Mouse (Mus musculus) CH12.LX (cell line): Measurements from ENCODE around the gene Timeless. TPM values are rescaled to one million over a fixed set of nuclear protein-coding genes. Genes with fewer than 3 reads are reported as not detected.
A peak's percentile ranks its signal among the peaks of the same experiment; 100 is the strongest.

Experiments used
- DNase-seq: peaks from one replicate; pipeline ENCODE4 v3.0.0-alpha.2; 2013; ENCODE audit errors: extremely low read depth
- H3K27ac ChIP-seq: 2 replicates; pipeline ENCODE4 v1.5.1; 2012; ENCODE audit warnings: low read depth, mild to moderate bottlenecking, control low read depth, moderate library complexity; ENCODE audit not compliant: insufficient read depth
- H3K27me3 ChIP-seq: replicated peaks from 2 replicates; pipeline ENCODE3; 2012; ENCODE audit warnings: inconsistent platforms
- H3K36me3 ChIP-seq, 2 experiments: replicated peaks in 1 of 2; 2 replicates each; pipeline versions ENCODE3 to v1.6.1; 2012; ENCODE audit warnings: inconsistent platforms in 1 of 2, low read length in 1 of 2, mild to moderate bottlenecking in 1 of 2, mixed read lengths in 1 of 2, moderate library complexity in 1 of 2; ENCODE audit not compliant: control insufficient read depth in 1 of 2, insufficient read depth in 1 of 2
- H3K4me1 ChIP-seq, 2 experiments: 2 replicates each; pipeline ENCODE4 v1.6.1; 2012; ENCODE audit warnings: inconsistent platforms in 1 of 2, moderate library complexity in 1 of 2; ENCODE audit not compliant: insufficient read depth in 2 of 2, control insufficient read depth in 1 of 2
- H3K4me2 ChIP-seq: 2 replicates; pipeline ENCODE4 v1.6.1; 2012; ENCODE audit warnings: low read depth, mild to moderate bottlenecking, control low read depth; ENCODE audit not compliant: poor library complexity, insufficient read depth, severe bottlenecking
- H3K4me3 ChIP-seq, 3 experiments: fragments of 150-350 bp in 1 of 3; sonication (generic) in 1 of 3; replicated peaks in 1 of 3; 2 replicates each; pipeline versions ENCODE3 to v1.5.1; 2011 to 2012; ENCODE audit warnings: low read depth in 2 of 3, low read length in 2 of 3, mild to moderate bottlenecking in 2 of 3, moderate library complexity in 2 of 3, control low read depth in 1 of 3, improper control_type of control experiment in 1 of 3, inconsistent platforms in 1 of 3, mixed read lengths in 1 of 3; ENCODE audit not compliant: poor library complexity in 1 of 3
- H3K79me2 ChIP-seq: replicated peaks from 2 replicates; pipeline ENCODE4 v1.6.1; 2012; ENCODE audit warnings: mild to moderate bottlenecking, moderate library complexity; ENCODE audit not compliant: control insufficient read depth, poor library complexity, insufficient read depth, severe bottlenecking; ENCODE audit errors: extremely low read depth
- H3K9ac ChIP-seq: 2 replicates; pipeline ENCODE4 v1.6.1; 2012; ENCODE audit warnings: low read depth, mild to moderate bottlenecking, control low read depth, moderate library complexity; ENCODE audit not compliant: insufficient read depth
- H3K9me3 ChIP-seq: replicated peaks from 2 replicates; pipeline ENCODE3; 2012; ENCODE audit warnings: low read length, inconsistent platforms, mixed read lengths
- BHLHE40 ChIP-seq: IDR thresholded peaks from 2 replicates; pipeline ENCODE4 v1.6.1; 2011; ENCODE audit warnings: mild to moderate bottlenecking, low read depth, low read length, improper control_type of control experiment
- E2F4 ChIP-seq: IDR thresholded peaks from 2 replicates; pipeline ENCODE4 v1.6.1; 2011; ENCODE audit warnings: low read depth, low read length, improper control_type of control experiment; ENCODE audit not compliant: insufficient replicate concordance
- ELF1 ChIP-seq: IDR thresholded peaks from 2 replicates; pipeline ENCODE4 v1.6.1; 2014; ENCODE audit warnings: low read depth, mild to moderate bottlenecking, inconsistent platforms, low read length, improper control_type of control experiment
- ETS1 ChIP-seq: conservative IDR thresholded peaks from 2 replicates; pipeline ENCODE4 v1.6.1; 2012; ENCODE audit warnings: low read depth, mild to moderate bottlenecking, inconsistent platforms, low read length, improper control_type of control experiment, moderate library complexity
- GABPA ChIP-seq: IDR thresholded peaks from 2 replicates; pipeline ENCODE4 v1.6.1; 2012; ENCODE audit warnings: low read depth, low read length, improper control_type of control experiment, inconsistent platforms; ENCODE audit not compliant: insufficient replicate concordance
- HCFC1 ChIP-seq: IDR thresholded peaks from 2 replicates; pipeline ENCODE4 v1.6.1; 2012; ENCODE audit warnings: low read depth, mild to moderate bottlenecking, inconsistent platforms, low read length, improper control_type of control experiment
- IRF4 ChIP-seq: IDR thresholded peaks from 2 replicates; pipeline ENCODE4 v1.6.1; 2014; ENCODE audit warnings: low read depth, mild to moderate bottlenecking, inconsistent platforms, low read length, improper control_type of control experiment
- JUN ChIP-seq: IDR thresholded peaks from 2 replicates; pipeline ENCODE4 v1.6.1; 2011; ENCODE audit warnings: low read depth, mild to moderate bottlenecking, low read length, improper control_type of control experiment, moderate library complexity; ENCODE audit not compliant: insufficient read depth
- MAFK ChIP-seq: IDR thresholded peaks from 2 replicates; pipeline ENCODE4 v1.6.1; 2011; ENCODE audit warnings: low read length, improper control_type of control experiment; ENCODE audit not compliant: insufficient replicate concordance
- MAX ChIP-seq: IDR thresholded peaks from 2 replicates; pipeline ENCODE4 v1.6.1; 2011; ENCODE audit warnings: low read length, improper control_type of control experiment
- MAZ ChIP-seq: IDR thresholded peaks from 2 replicates; pipeline ENCODE4 v1.6.1; 2012; ENCODE audit warnings: low read depth, mild to moderate bottlenecking, inconsistent platforms, low read length, improper control_type of control experiment, moderate library complexity
- MEF2A ChIP-seq: IDR thresholded peaks from 2 replicates; pipeline ENCODE4 v1.6.1; 2014; ENCODE audit warnings: low read depth, mild to moderate bottlenecking, inconsistent platforms, low read length, improper control_type of control experiment, borderline replicate concordance
- MXI1 ChIP-seq: IDR thresholded peaks from 2 replicates; pipeline ENCODE4 v1.6.1; 2011; ENCODE audit warnings: mild to moderate bottlenecking, low read depth, low read length, improper control_type of control experiment
- NRF1 ChIP-seq: IDR thresholded peaks from 2 replicates; pipeline ENCODE4 v1.6.1; 2014; ENCODE audit warnings: low read depth, mild to moderate bottlenecking, inconsistent platforms, low read length, improper control_type of control experiment, moderate library complexity
- POLR2A ChIP-seq: IDR thresholded peaks from 2 replicates; pipeline ENCODE4 v1.6.1; 2011; ENCODE audit warnings: low read depth, mild to moderate bottlenecking, improper control_type of control experiment, low read length
- POLR2AphosphoS2 ChIP-seq: IDR thresholded peaks from 2 replicates; pipeline ENCODE4 v1.6.1; 2011; ENCODE audit warnings: low read depth, low read length, improper control_type of control experiment
- RAD21 ChIP-seq: IDR thresholded peaks from 2 replicates; pipeline ENCODE4 v1.6.1; 2011; ENCODE audit warnings: low read depth, mild to moderate bottlenecking, low read length, improper control_type of control experiment, moderate library complexity
- SIN3A ChIP-seq: IDR thresholded peaks from 2 replicates; pipeline ENCODE4 v1.6.1; 2012; ENCODE audit warnings: low read length, improper control_type of control experiment, inconsistent platforms
- TBP ChIP-seq: conservative IDR thresholded peaks from 2 replicates; pipeline ENCODE4 v1.6.1; 2011; ENCODE audit warnings: low read depth, low read length, improper control_type of control experiment
- TCF12 ChIP-seq: IDR thresholded peaks from 2 replicates; pipeline ENCODE4 v1.6.1; 2014; ENCODE audit warnings: low read depth, mild to moderate bottlenecking, inconsistent platforms, low read length, improper control_type of control experiment
- USF1 ChIP-seq: IDR thresholded peaks from 2 replicates; pipeline ENCODE4 v1.6.1; 2014; ENCODE audit warnings: low read depth, mild to moderate bottlenecking, inconsistent platforms, low read length, improper control_type of control experiment
- USF2 ChIP-seq: conservative IDR thresholded peaks from 2 replicates; pipeline ENCODE4 v1.6.1; 2011; ENCODE audit warnings: low read depth, low read length, improper control_type of control experiment
- ZC3H11A ChIP-seq: IDR thresholded peaks from 2 replicates; pipeline ENCODE4 v1.6.1; 2012; ENCODE audit warnings: low read depth, mild to moderate bottlenecking, inconsistent platforms, low read length, improper control_type of control experiment
- ZKSCAN1 ChIP-seq: IDR thresholded peaks from 2 replicates; pipeline ENCODE4 v1.6.1; 2012; ENCODE audit warnings: low read depth, inconsistent platforms, low read length, improper control_type of control experiment, borderline replicate concordance
- dilution Hi-C: fragments of 300-500 bp; cut with MboI; formaldehyde crosslinking; loops from 2 replicates; pipeline ENCODE4 v1.14.3; 2020; ENCODE audit warnings: low sequenced_read_pairs; ENCODE audit not compliant: extremely low pct_unique_long_range_greater_than_20kb, extremely low pct_ligation_motif_present
- in situ Hi-C: fragments of 300-500 bp; cut with MboI; formaldehyde crosslinking; loops from 3 replicates; pipeline ENCODE4 v1.14.3; 2019; ENCODE audit warnings: low sequenced_read_pairs, low pct_ligation_motif_present, low pct_unique_long_range_greater_than_20kb, mixed read lengths
- polyA plus RNA-seq: library from polyadenylated mRNA; unstranded; fragments of >175 nt; gene quantifications from 2 replicates; pipeline ENCODE4 v1.2.1, GENCODE M21; 2012; ENCODE audit warnings: low read depth; ENCODE audit not compliant: insufficient read length
- total RNA-seq, 2 experiments: library from RNA; depleted of rRNA; stranded (reverse); fragments of 300-350 nt in 1 of 2; fragments of >200 nt in 1 of 2; gene quantifications; 2 replicates each; pipeline ENCODE4 v1.2.3; 2012 to 2014

The Timeless gene
- total and polyA plus RNA-seq, 3 experiments, result 31.7 to 65.9 (median 47.2) TPM

- H3K79me2 ChIP-seq, result no peaks in the 10 kb centered on the region; the same call in 1 of the 2 replicates
- no peak within 1 kb of the TSS for H3K4me3 ChIP-seq
- H3K4me1 ChIP-seq, result peaks cover 11 to 44% of the 10 kb centered on the region in 2 experiments
- no peaks in the 10 kb centered on the region for H3K36me3 ChIP-seq
- no peak for DNase-seq
- H3K4me2 ChIP-seq, result no peak within 1 kb of the TSS; the same call in 1 of the 2 replicates
- dilution Hi-C loops (no loop called here), in situ Hi-C loops (no loop called here)
- no peaks in the 10 kb centered on the region for H3K9me3 ChIP-seq
- peak within 1 kb of the TSS; percentile 65 for H3K9ac ChIP-seq
- peak within 1 kb of the TSS; percentile 43 for H3K27ac ChIP-seq
- no peaks in the 10 kb centered on the region for H3K27me3 ChIP-seq
- TF ChIP-seq BHLHE40 (peak; percentile 50), ETS1 (peak; percentile 87), IRF4 (peak; percentile 56), JUN (no peak), SIN3A (no peak), TCF12 (peak; percentile 31; the same call in 1 of the 2 replicates), ELF1 (no peak), POLR2AphosphoS2 (no peak), MEF2A (0 out of 2 replicates have a peak, but pooled peaks have one; percentile 7), MAFK (no peak)
These were observed 66.9 kb downstream of the Timeless start, which contains the start of gene Il23a for GRCm38 (mm10) chr10:128298702-128299171. Il23a (minus strand) TSS chr10:128298752.

GRCm38 (mm10) chr10:128302357-128302756 is 70.5 kb downstream of the Timeless start:
- Histone ChIP-seq H3K79me2 (no peaks in the 10 kb centered on the region; the same call in 1 of the 2 replicates), H3K4me1 (peaks cover 17 to 49% of the 10 kb centered on the region in 2 experiments), H3K36me3 (peaks cover 3 to 13% of the 10 kb centered on the region in 2 experiments), H3K9me3 (no peaks in the 10 kb centered on the region), H3K9ac (peak overlapping the region; percentile 98), H3K4me2 (peak overlapping the region; percentile 97), H3K27me3 (no peaks in the 10 kb centered on the region), H3K27ac (peak overlapping the region; percentile 58; the same call in 1 of the 2 replicates), H3K4me3 (peak overlapping the region; percentile 70 to 95 (median 80))
- TF ChIP-seq GABPA (no peak), MAZ (no peak), USF1 (no peak), MAX (no peak), JUN (no peak), SIN3A (no peak), ETS1 (no peak), RAD21 (no peak), USF2 (no peak), NRF1 (no peak), IRF4 (no peak), E2F4 (no peak), ELF1 (no peak), TBP (no peak), POLR2A (no peak), HCFC1 (no peak), ZC3H11A (no peak), MXI1 (no peak), ZKSCAN1 (no peak)
- dilution Hi-C loops, result no loop called here
- in situ Hi-C loops, result no loop called here
- no peak for DNase-seq
